Mouse (Mus musculus): ENCODE data around the gene 2610528A11Rik.

The 2610528A11Rik gene

DNA sequence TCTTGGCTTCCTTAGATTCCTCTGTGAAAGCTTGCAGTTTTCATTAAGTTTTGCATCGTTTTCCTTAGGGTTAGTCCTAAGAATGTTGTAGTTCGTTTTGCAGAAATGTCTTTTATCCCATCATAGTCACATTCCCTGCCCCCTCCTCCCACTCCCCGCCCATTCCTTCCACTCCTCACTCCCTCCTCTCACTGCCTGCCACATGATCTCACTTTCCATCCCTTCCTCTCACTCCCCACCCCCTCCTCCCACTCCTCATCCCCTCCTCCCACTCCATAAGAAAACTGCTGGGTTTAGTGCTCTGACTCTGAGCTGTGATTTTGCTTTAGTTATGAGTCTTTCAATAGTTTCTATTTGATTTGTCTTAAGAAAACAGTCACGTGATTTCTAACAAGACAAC, 30.1 kb downstream of the 2610528A11Rik start:
- DNase-seq: no peak

GRCm38 (mm10) chr14:37080724-37081123, 33.1 kb downstream of the 2610528A11Rik start:
- no peak for DNase-seq

DNA sequence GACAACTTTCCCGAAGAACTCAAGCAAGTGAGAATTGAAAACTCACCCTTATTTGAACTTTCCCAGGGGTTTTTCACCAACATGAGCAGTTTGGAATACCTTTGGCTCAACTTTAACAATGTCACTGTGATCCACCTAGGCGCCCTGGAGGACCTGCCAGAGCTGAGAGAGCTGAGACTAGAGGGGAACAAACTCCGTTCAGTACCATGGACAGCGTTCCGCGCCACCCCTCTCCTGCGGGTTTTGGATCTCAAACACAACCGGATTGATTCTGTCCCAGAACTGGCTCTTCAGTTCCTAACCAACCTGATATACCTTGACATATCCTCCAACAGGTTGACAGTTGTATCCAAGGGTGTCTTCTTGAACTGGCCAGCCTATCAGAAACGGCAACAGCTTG, 45.3 kb downstream of the 2610528A11Rik start:
- DNase-seq: peak; percentile 9 to 57

DNA sequence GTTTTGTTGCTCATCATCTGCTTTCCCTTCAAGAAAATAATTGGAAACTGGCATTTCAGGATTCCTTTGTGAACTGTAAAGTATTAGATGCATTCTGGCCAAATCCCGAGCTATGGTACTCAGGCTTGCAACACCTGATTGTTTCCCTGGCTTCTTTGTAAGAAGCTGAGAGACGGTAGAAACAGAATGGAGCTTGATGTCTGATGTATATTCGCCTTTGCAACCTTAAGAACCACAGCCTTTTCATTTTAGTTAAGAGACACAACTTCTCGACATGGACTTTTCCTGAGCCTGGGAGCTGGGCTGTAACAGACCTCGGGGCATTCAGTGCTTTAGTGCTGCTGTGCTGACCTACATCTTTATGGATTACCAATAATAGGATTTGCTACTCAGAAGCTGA, 46.2 kb downstream of the 2610528A11Rik start, which contains the start of gene Lrit2:
TSS of gene Lrit2 (plus strand) at position 301 of the 400 bp plus-strand sequence.
- no peak for DNase-seq

DNA sequence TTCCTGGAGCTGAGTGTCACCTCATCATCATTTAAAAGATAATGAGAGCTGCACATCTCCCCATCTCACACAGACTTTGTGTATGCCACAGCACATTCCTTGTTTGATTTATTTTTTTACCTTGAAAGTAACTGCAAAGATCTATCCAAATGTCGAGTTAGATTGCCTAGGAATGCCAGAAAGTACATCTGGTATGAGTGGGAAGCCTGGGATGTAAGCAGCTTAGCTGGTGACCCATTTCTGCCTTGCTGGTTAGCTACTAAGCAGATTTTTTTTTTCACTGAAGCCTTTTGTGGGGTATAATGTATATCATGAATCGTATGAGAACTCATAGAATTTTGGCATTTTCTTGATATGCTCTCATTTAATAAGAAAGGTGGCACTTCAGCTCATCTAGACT, 47.2 kb downstream of the 2610528A11Rik start:
- no peak for DNase-seq

- no peak for DNase-seq
Measured at GRCm38 (mm10) chr14:37064849-37065248, 49.0 kb downstream of the 2610528A11Rik start.

All from kidney, adult 8-10 months (tissue).